Mouse (Mus musculus) layer of hippocampus, postnatal 14 days (tissue): ENCODE measurements around the gene Btn2a2. TPM values are rescaled to one million over a fixed set of nuclear protein-coding genes. Genes with fewer than 3 reads are reported as not detected.

ENCODE experiments used
- DNase-seq, 2 experiments: peaks; one replicate each; pipeline ENCODE4 v3.0.0; 2021 to 2022; ENCODE audit warnings: low spot score in 2 of 2, mixed read lengths in 1 of 2
- long read RNA-seq, 2 experiments: library from polyadenylated mRNA; stranded (forward); transcript quantifications; one replicate each; pipeline ENCODE4 v2.0.0; 2021
- total RNA-seq, 2 experiments: library from RNA; stranded (reverse); gene quantifications; 2 replicates each; pipeline ENCODE4 v1.2.3; 2021

Btn2a2 gene
- 1 to 10 TPM in 1 of 2 experiments, under 1 TPM in 1; 0.58 to 1.0 TPM for total RNA-seq
- long read RNA-seq, experiment 1, result 0 reads
- long read RNA-seq, experiment 2, result 0 reads

- DNase-seq, result peak; percentile 58 to 81
These were observed at the start of gene Btn2a2 for GRCm38 (mm10) chr13:23488400-23489322. Gene Btn2a2 (minus strand): TSS chr13:23488857.

GRCm38 (mm10) chr13:23538249-23538648, 49.6 kb upstream of the Btn2a2 start:
- DNase-seq, result no peak

- DNase-seq, result no peak
These were observed 48.5 kb upstream of the Btn2a2 start for GRCm38 (mm10) chr13:23537006-23537710.

GRCm38 (mm10) chr13:23536076-23536822, 47.6 kb upstream of the Btn2a2 start:
- DNase-seq, result no peak

- peak; percentile 87 to 96 for DNase-seq
These were observed 46.7 kb upstream of the Btn2a2 start, which contains the start of gene Hist1h3g for GRCm38 (mm10) chr13:23535137-23536075. Gene Hist1h3g (plus strand): TSS chr13:23535422.

- DNase-seq, result peak in 1 of 2 experiments; percentile 56
These were observed 45.9 kb upstream of the Btn2a2 start for GRCm38 (mm10) chr13:23534368-23535131.

GRCm38 (mm10) chr13:23533560-23534367, 45.1 kb upstream of the Btn2a2 start, which contains the start of gene Hist1h2af:
Gene Hist1h2af (plus strand): TSS chr13:23533906.
- peak in 1 of 2 experiments; percentile 88 for DNase-seq

GRCm38 (mm10) chr13:23532262-23533075, 43.8 kb upstream of the Btn2a2 start:
- no peak for DNase-seq

- peak; percentile 96 to 99 for DNase-seq
These were observed 42.5 kb upstream of the Btn2a2 start, which contains the start of gene Hist1h4h for GRCm38 (mm10) chr13:23530901-23531875. Gene Hist1h4h (plus strand): TSS chr13:23531050.

- DNase-seq, result peak; percentile 78 to 88
These were observed 41.7 kb upstream of the Btn2a2 start for GRCm38 (mm10) chr13:23530181-23530900.

GRCm38 (mm10) chr13:23529480-23530165, 41.0 kb upstream of the Btn2a2 start:
- DNase-seq, result no peak

GRCm38 (mm10) chr13:23529005-23529404, 40.3 kb upstream of the Btn2a2 start:
- no peak for DNase-seq

GRCm38 (mm10) chr13:23526312-23526711, 37.7 kb upstream of the Btn2a2 start:
- peak; percentile 94 to 96 for DNase-seq

- no peak for DNase-seq
These were observed 37.2 kb upstream of the Btn2a2 start for GRCm38 (mm10) chr13:23525901-23526300.

GRCm38 (mm10) chr13:23524654-23525053, 36.0 kb upstream of the Btn2a2 start:
- peak; percentile 73 to 80 for DNase-seq
